Mouse (Mus musculus) liver, postnatal 0 days (tissue): ENCODE measurements around the gene Gata5.

Experiments
- CTCF ChIP-seq: sonication (generic); IDR thresholded peaks from 2 replicates; pipeline ENCODE4 v1.5.1; 2016; ENCODE audit warnings: antibody characterized with exemption, low read depth
- EP300 ChIP-seq: IDR thresholded peaks from 2 replicates; pipeline ENCODE4 v1.6.1; 2016; ENCODE audit warnings: antibody characterized with exemption, low read depth, mild to moderate bottlenecking

DNA sequence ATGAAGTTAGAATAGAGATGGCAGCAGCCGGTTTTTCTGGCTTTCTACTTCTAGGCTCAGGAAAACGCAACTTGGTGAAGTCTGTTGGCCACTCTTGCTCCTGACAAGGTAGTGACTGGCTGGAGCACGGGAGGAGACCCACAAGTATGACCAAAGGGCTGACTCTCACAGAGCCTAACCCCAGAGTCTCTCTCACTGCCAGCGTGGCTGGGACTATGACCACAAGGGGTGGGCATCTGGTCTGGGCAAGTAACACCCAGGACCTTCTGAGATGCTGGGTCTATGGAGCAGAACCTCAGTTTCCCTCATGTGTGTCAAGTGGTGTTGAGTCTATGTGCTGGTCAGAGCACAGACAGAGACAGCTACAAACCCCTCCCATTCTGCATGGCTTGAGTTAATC, 58.1 kb downstream of the Gata5 start:
- TF ChIP-seq CTCF (no peak), EP300 (no peak)
